Mouse (Mus musculus) urinary bladder, adult 18-20 months (tissue): ENCODE results near the gene Sohlh2.
"Not testable (repeated sequence)": the region's sequence is repeated elsewhere in the genome, so short reads cannot be mapped to it uniquely, and the experiment has no call there.

Experiments
- DNase-seq, 2 experiments: peaks; one replicate each; pipeline ENCODE4 v3.0.0; 2022; ENCODE audit warnings: low spot score in 2 of 2, mixed read lengths in 2 of 2

Sohlh2 gene

DNA sequence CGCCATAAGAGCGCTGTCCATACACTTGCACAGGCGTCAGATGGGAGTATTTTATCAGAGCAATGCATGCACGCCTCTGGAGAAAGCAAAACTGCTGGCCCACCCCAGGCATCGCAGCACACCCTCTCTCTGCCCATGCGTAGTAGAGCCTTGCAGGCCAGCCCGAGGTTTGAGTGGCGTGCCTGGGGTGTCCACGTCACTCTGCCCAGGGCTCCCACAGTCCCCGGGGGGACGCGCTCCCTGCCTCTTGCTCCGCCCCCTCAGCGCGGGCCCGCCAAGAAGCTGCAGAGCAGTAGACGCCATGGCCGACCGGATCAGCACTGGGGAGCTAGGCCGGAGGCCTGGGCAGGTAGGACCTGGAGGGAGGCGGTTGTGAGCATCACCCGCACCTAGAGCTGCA is at the start of gene Sohlh2:
Gene Sohlh2, plus strand, starts transcription at position 263 of the 400 bp plus-strand sequence.
- no peak for DNase-seq

DNA sequence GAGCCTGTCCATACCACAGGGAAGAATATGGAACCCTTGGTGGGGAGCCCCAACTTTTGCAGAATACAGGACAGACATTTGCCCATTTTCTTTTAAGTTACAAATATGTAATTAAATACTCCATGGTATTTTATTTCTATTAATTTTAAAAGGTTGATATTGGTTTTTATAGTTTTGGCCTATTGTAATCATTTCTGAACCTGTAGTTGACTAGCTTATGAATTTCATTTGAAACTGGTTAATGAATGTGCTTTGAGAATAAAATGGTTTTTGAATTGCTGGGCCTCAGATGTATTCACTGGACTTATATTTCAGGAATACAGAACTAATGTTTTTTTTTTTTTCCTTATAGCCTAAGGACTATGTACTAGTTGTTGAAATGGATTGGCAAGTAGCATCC is 44.8 kb upstream of the Sohlh2 start, which contains the start of gene Ccdc169:
Gene Ccdc169, plus strand, starts transcription at position 301 of the 400 bp plus-strand sequence.
- no peak for DNase-seq

DNA sequence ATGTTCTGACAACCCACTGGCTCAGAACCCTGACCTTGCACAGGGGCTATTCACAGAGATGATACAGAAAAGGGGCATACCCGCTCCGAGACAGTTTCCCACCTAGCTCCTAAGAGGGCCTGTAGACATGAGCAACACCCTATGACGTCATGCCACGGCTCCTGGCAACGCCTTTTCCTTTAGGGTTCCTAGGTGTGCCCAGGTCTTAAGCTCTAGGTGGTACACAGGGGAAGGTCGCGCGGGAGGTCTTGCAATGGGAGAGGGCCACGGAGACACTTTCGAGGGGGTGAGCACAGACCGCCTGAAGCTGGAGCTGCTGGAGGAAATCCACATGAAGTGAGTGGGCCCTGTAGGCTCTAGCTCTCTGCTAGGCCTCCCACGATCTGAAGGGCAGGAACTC is 42.0 kb upstream of the Sohlh2 start:
- DNase-seq = no peak

DNA sequence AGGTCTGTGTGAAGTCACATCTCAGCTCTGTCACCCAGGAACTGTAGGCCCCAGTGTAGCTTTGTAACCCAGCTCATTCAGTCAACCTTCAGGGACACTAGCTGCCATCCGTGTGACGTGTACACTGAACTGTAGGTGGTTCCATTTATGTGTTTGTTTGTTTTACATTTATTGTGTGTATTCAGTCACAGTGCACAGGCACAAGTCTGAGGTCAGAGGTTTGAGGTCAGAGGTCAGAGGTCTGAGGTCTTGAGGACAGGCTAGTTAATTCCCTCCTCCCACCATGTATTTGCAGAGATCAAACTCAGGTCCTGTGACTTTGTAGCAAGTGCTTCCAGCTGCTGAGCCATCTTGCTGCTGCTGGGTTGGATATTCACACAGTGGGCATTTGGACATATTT is 40.4 kb upstream of the Sohlh2 start:
- DNase-seq = no peak

DNA sequence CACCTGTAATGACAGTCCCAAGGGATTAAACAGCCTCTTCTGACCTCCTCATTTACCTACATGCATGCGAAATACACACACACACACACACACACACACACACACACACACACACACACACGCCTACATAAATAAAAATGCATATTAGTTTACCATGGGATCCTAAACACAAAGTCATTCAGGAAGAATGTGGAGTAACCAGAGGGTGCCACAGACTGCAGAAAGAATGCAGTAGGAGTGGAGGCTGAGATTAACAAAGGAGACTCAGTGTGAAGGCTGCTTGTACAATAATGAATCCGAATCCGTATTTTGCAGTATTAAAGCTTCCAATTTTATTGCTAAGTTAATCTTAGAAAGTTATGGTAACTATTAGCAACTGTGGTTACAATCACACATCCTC is 36.9 kb upstream of the Sohlh2 start:
- DNase-seq = no peak

GRCm38 (mm10) chr3:55146441-55146840 is 35.4 kb upstream of the Sohlh2 start:
- no peak for DNase-seq

DNA sequence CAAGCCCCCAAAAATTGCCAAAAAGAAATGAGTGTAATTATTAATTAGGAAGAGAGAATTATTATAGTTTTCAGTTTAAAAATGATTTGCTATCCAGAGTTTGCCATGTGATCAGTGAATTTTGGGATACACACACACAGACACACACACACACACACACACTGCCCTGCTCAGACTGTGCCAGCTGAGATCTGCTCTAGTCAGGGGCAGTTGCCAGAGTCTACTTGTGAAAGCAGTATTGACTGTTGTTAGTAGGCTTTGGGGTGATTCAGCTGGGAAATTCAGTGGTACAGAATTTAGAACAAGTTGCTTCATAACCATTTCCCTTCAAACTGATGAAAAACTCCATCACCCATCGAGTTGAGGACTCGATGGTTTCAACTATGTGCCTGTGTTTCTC is 34.7 kb upstream of the Sohlh2 start:
- DNase-seq = no peak

DNA sequence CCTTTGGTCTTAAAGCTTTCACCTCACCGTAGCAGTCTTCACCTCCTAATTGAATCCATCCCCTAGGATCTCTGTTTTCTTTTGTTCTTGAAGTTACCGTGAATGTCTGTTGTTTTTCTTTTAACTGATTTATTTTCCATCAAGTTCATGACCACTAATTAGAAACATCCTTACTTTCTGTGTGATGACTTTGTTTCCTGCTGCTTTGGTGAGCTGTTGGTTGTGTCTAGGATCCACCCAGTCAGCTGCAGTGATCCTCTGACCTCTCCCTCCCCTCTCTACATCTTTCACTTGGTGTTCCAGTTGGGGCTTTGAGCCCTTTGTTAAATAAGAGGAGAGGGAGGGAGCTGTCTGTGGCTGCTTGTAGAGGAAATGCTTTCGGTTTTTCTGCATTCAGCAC is 33.7 kb upstream of the Sohlh2 start:
- no peak for DNase-seq

- DNase-seq = peak in 1 of 2 experiments; percentile 21
Measured at GRCm38 (mm10) chr3:55151656-55152433, 30.0 kb upstream of the Sohlh2 start.

DNA sequence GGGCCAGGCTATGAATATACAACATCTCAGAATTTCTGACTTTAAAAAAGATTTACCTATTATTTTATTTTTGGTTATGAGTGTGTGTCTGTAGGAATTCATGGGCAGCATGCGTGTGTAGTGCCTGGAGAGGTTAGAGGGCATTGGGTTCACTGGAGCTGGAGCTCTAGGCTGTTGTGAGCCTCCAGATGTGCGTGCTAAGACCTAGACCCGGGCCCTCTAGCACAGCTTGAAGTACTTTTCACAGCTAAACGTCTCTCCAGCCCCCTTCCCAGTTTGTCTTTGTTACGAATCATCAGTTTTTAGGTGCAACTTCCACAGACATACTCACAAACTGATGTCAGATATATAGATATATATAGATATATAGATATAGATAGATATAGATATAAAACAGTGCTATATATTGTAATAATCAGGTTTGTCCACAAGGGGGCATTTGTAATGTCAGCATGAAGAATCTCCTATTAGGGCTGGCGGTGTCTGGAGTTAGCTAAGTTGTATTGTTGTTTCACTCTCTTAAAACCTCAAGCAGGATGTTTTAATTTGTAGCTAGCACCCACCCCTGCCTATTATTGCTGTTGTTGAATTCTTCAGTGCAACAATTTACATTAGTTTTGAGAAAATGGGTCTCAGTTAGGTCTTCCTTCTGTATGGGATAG is 29.0 kb upstream of the Sohlh2 start:
- no peak for DNase-seq

- no peak for DNase-seq
Measured at GRCm38 (mm10) chr3:55154163-55154562, 27.7 kb upstream of the Sohlh2 start.

DNA sequence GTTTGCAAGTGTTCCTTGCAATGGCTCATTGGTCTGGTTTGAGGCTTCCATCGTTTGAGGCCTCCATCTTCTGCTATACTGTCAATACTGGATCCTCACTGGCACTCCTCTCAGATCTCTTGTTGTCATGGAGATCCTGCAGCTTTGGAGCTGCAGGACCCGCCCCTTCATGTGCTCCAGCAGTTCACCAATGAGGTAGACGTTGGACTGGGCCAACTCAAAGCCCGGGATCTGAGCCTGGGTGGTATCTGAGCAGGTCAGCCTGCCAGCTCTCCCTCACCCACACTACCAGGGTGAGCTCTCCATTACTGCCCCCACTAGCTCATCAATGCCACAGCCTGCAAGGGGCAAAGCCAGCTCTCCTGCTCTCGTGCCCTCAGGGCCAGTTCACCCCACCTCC is 24.4 kb upstream of the Sohlh2 start:
- no peak for DNase-seq

DNA sequence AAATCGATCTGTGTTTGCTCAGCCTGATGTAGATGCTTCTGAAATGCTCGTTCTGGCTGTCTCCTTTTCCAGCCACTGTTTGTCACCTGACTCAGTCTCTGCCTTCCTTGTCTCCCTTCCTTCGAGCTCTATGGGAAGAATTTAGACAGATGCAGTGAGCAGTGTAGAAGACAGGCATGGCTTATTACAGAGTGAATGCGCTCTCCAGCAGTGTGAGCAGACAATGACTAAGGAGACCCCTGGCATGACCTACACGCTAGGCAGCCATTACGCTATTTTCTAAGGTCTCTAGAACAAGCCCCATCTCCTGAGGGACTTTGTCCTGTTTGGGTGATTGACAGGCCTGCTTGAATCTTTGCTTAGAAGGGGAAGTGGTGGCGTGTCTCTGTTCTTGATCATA is 20.7 kb upstream of the Sohlh2 start:
- DNase-seq = no peak

GRCm38 (mm10) chr3:55163510-55163909 is 18.3 kb upstream of the Sohlh2 start:
- no peak for DNase-seq

GRCm38 (mm10) chr3:55172478-55172877 is 9.3 kb upstream of the Sohlh2 start:
- DNase-seq = no peak

DNA sequence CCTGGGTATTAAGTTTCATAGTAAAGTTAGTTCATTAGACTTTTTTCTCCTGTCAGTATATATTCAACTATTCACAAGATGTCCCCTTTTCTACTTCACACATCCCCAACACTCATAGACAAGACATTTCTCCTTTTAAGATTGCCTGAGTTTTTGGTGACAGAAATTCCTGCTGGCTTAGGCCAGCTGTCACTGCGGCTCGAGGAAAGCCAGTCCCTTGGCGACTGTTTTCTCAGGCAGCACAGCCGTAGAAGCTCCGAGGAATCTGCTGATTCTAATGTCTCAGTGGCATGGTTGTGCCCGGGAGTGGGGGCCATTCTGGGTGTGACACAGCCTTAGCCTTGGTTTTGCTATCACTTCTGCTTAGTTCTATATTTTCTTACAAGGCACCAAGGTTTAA is 4.6 kb upstream of the Sohlh2 start:
- no peak for DNase-seq

- no peak for DNase-seq
Measured at GRCm38 (mm10) chr3:55191668-55192067, 9.8 kb downstream of the Sohlh2 start.

GRCm38 (mm10) chr3:55193351-55193750 is 11.5 kb downstream of the Sohlh2 start:
- no peak for DNase-seq

DNA sequence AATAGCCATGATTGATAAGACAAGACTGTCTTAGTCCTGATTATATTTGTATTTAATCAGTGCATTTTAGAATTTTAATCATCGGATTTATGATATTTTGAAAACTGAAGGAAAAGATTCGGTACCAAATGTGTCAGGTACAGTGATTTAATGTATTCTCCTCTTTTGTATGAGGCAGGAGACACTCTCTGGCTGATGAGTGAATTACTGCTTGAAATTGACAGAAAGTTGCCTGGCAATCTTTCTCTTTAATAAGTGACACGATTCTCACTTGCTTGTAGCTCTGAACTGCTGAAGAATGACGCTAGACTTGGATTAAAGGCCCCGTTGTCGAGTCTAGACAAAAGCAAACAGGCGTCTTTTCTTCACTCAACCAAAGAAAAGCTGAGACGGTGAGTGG is 13.0 kb downstream of the Sohlh2 start:
- DNase-seq = no peak

DNA sequence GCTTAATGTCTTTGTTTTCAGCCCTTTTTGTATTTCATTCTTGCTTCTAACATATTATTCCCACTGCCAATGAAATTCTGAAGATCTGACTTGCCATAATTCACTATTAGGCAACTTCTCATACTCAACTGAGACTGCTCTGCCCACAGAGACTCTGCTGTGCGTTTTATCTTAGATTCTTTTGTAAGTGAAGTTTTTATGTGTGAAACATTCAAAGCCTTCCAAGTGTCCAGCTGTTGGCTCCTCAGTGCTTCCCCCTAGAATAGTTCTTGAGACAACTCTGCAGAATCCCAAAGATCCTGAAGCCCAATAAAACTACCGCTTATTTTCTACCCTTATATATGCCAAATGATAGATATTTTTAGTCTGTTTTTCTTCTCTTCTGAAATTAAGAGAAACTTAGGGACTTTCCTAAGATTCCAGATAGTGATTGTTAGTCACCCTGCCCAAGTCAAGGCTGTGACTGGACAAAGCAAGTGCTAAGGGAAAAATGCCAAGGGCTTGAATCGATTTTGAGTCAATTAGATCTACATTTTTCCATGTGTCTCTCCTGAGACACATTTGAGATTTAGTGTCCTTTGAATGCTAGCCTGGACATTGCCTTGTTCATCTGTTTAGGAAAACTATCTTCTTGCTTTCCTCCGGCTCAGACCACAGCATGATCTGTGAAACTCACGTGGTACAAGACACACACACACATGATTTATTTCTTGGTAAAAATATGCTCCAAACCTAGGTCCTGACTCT is 13.9 kb downstream of the Sohlh2 start:
- no peak for DNase-seq

- no peak for DNase-seq
Measured at GRCm38 (mm10) chr3:55196328-55196710, 14.5 kb downstream of the Sohlh2 start.

DNA sequence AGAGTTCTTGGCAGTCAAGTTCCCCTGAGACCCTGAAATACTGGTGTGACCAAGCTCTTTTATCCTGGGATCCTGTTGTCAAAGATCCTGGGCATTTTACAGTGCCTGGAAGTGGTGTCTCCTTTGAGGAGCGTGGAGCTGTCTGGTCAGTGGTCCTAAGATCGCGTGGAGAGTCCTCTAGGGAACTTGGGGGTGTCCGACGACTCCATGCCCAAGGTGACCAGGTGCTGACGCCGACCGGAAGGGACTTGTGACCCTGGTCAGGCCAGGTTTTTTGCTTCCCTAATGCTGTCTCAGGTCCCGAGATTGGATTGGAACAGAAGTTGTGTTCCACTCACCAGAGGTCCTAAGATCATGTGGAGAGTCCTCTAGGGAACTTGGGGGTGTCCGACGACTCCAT is 21.8 kb downstream of the Sohlh2 start:
- DNase-seq = not testable (repeated sequence)

DNA sequence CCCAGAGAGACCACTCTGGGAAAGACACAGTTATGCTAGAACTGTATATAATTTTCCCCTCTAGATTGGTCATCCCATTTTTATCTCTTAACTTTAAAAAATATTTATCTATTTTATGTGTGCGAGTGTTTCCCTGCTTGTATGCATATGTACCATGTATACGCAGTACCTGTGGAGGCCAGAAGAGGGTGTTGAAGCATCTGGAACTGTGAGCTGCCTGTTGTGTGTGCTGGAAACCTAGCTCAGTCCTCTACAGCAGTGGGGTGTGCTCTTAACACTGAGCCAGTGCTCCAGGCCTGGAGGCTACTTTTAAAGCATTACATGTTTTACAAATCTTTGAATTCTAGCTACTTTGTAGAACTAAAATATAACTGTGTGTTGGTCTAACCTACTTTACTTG is 24.6 kb downstream of the Sohlh2 start:
- DNase-seq = no peak
